Mouse (Mus musculus) myocyte (in vitro differentiated cells): ENCODE measurements around the gene Trpm3.

Experiments
- MAX ChIP-seq: IDR thresholded peaks from one replicate; pipeline ENCODE4 v1.6.1; 2011; ENCODE audit warnings: low read depth, mild to moderate bottlenecking, control low read depth
- MYOD1 ChIP-seq, 3 experiments: IDR thresholded peaks; one replicate each; pipeline ENCODE4 v1.6.1; 2011; ENCODE audit warnings: control low read depth in 2 of 3, low read depth in 2 of 3, mild to moderate bottlenecking in 2 of 3, moderate library complexity in 1 of 3; ENCODE audit not compliant: insufficient read length in 2 of 3, control insufficient read depth in 1 of 3
- POLR2AphosphoS2 ChIP-seq: IDR thresholded peaks from one replicate; pipeline ENCODE4 v1.6.1; 2011; ENCODE audit warnings: low read depth, control low read depth; ENCODE audit not compliant: insufficient read length
- SRF ChIP-seq: IDR thresholded peaks from one replicate; pipeline ENCODE4 v1.6.1; 2011; ENCODE audit warnings: low read depth; ENCODE audit not compliant: control insufficient read depth, insufficient read length

DNA sequence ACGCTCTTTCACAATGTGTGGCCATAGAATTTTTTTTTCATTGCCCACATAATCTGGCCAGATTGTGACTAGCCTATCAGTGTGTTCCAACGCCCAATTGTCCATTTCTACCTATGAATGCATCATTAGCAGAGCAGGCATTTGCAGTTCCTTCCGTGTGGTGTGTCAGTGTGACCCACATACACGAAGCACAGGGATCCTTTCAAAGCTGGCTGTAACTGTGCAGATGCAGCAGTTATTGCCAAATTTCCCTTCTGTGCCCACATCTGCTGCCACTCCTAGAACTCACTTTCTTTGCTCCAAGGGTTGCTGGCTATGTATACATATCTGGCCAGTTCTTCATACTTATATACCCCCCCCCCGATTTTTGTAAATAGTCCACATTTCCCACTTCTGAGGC is 834.9 kb downstream of the Trpm3 start:
- TF ChIP-seq MAX = no peak
- no peak for TF ChIP-seq SRF
- no peak for TF ChIP-seq MYOD1 (IDR thresholded peaks at IDR 0.05; ENCODE audit: control insufficient read depth in 1 of 3, insufficient read length in 2 of 3, low read depth in 2 of 3)
- no peak for TF ChIP-seq POLR2AphosphoS2
